ENCODE assay signal across 51 mouse cellular contexts in the genomic region with DNA sequence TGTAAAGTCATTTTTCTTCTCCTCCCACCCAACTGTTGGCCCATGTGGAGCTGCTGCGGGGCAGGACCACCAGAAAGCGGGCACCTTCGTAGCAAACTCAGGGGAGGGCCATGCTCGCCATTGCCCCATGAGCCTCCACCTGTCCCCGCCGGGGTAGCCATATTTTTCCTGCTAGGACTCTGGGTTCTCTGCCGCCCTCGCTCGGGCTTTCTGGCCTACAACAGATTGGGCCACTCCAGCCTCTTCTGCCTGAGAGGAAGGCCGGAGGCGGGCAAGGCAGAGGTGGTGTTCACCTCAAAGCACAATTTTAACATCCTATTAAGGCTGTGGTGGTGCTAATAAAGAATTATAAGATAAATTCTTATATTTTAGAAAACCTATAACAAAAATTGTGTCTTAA. TPM values are rescaled to one million over a fixed set of nuclear protein-coding genes. Genes with fewer than 3 reads are reported as not detected.
"Had no signal": no experiment of that assay in that cellular context is flagged by ENCODE, and none has a peak within 500 bp of the region (broad histone marks: within the 10 kb centered on the region; RNA-seq: fewer than 3 reads in every experiment).

No protein-coding gene starts in this region.

- DNase-seq: heart, postnatal 10 days; heart, postnatal 14 days; heart, postnatal 36 days; heart, postnatal 4 days; kidney, adult 11 months; kidney, adult 18-20 months; kidney, adult 2 months; kidney, adult 8-10 months; kidney, adult 9 months; kidney, postnatal 10 days; kidney, postnatal 14 days; kidney, postnatal 25 days; kidney, postnatal 36 days; kidney, postnatal 4 days; layer of hippocampus, adult 9-11 months; layer of hippocampus, postnatal 36 days had no signal

- H3K9ac ChIP-seq: heart, embryonic 12.5 days; heart, embryonic 13.5 days; heart, embryonic 15.5 days; hindbrain, embryonic 12.5 days; hindbrain, embryonic 13.5 days; hindbrain, embryonic 14.5 days; hindbrain, embryonic 15.5 days; intestine, embryonic 15.5 days; kidney, embryonic 15.5 days had no signal

- H3K27me3 ChIP-seq: heart, embryonic 12.5 days; heart, embryonic 13.5 days; heart, embryonic 15.5 days; hindbrain, embryonic 12.5 days; hindbrain, embryonic 13.5 days; hindbrain, embryonic 15.5 days; intestine, embryonic 15.5 days; kidney, embryonic 15.5 days had no signal

- H3K4me2 ChIP-seq: heart, embryonic 12.5 days; heart, embryonic 13.5 days; heart, embryonic 15.5 days; hindbrain, embryonic 12.5 days; hindbrain, embryonic 13.5 days; hindbrain, embryonic 14.5 days; hindbrain, embryonic 15.5 days; intestine, embryonic 15.5 days; kidney, embryonic 15.5 days had no signal

- H3K27ac ChIP-seq: heart, embryonic 13.5 days; heart, embryonic 15.5 days; hindbrain, embryonic 10.5 days; hindbrain, embryonic 12.5 days; hindbrain, embryonic 13.5 days; hindbrain, embryonic 14.5 days; hindbrain, embryonic 15.5 days; hindbrain, postnatal 0 days; intestine, embryonic 15.5 days; kidney, embryonic 15.5 days; kidney, postnatal 0 days; layer of hippocampus, adult 2 months; left cerebral cortex, adult 2 months had no signal

- H3K9me3 ChIP-seq: heart, embryonic 15.5 days; hindbrain, embryonic 15.5 days; intestine, embryonic 15.5 days had no signal

- H3K4me1 ChIP-seq: heart, embryonic 12.5 days; heart, embryonic 13.5 days; heart, embryonic 15.5 days; hindbrain, embryonic 10.5 days; hindbrain, embryonic 12.5 days; hindbrain, embryonic 13.5 days; hindbrain, embryonic 15.5 days; intestine, embryonic 15.5 days; kidney, embryonic 15.5 days had no signal

- ATAC-seq: hindbrain, embryonic 16.5 days; hindbrain, postnatal 0 days; inflammation-experienced regulatory T-cells, adult 6 months; intestine, embryonic 15.5 days; intestine, embryonic 16.5 days; intestine, postnatal 0 days had no signal

- H3K36me3 ChIP-seq: heart, embryonic 12.5 days; heart, embryonic 13.5 days; heart, embryonic 15.5 days; hindbrain, embryonic 10.5 days; hindbrain, embryonic 12.5 days; hindbrain, embryonic 13.5 days; hindbrain, embryonic 15.5 days; intestine, embryonic 15.5 days; kidney, embryonic 15.5 days had no signal

- H3K4me3 ChIP-seq: heart, embryonic 12.5 days; heart, embryonic 13.5 days; heart, embryonic 15.5 days; hindbrain, embryonic 10.5 days; hindbrain, embryonic 12.5 days; hindbrain, embryonic 13.5 days; hindbrain, embryonic 15.5 days; intestine, embryonic 15.5 days; kidney, embryonic 15.5 days; layer of hippocampus, adult 2 months; left cerebral cortex, adult 2 months had no signal

RNA-seq across cellular contexts. Expression of a gene that starts 26.7 kb away (rescaled TPM):
- total RNA-seq: hematopoietic stem cell, adult 5-6 weeks had no signal
- polyA plus RNA-seq: heart, embryonic 12.5 days; hindbrain, embryonic 10.5 days; inflammation-experienced regulatory T-cells, adult 6 months; intestine, embryonic 14.5 days; kidney, embryonic 14.5 days; kidney, embryonic 15.5 days; kidney, embryonic 16.5 days had no signal

RNA-seq across cellular contexts. Expression of a gene that starts 41.6 kb away (rescaled TPM):
- total RNA-seq: heart, postnatal 10 days; heart, postnatal 14 days; heart, postnatal 25 days; heart, postnatal 36 days; hematopoietic stem cell, adult 5-6 weeks; hindbrain, postnatal 0 days; layer of hippocampus, adult 18-20 months; layer of hippocampus, adult 2 months; layer of hippocampus, adult 8-10 months; layer of hippocampus, postnatal 10 days; layer of hippocampus, postnatal 14 days; layer of hippocampus, postnatal 25 days; layer of hippocampus, postnatal 36 days; left cerebral cortex, adult 18-20 months; left cerebral cortex, adult 2 months; left cerebral cortex, adult 8-10 months had no signal
- polyA plus RNA-seq: heart, embryonic 12.5 days; heart, embryonic 13.5 days; heart, embryonic 14.5 days; heart, embryonic 15.5 days; heart, embryonic 16.5 days; hindbrain, embryonic 10.5 days; hindbrain, embryonic 11.5 days; hindbrain, embryonic 12.5 days; hindbrain, embryonic 13.5 days; hindbrain, embryonic 14.5 days; hindbrain, embryonic 15.5 days; hindbrain, embryonic 16.5 days; hindbrain, postnatal 0 days; inflammation-experienced regulatory T-cells, adult 6 months; intestine, embryonic 14.5 days; intestine, embryonic 15.5 days; intestine, embryonic 16.5 days; intestine, postnatal 0 days; kidney, adult 2 months; kidney, embryonic 14.5 days; kidney, embryonic 15.5 days; kidney, embryonic 16.5 days; kidney, postnatal 0 days; large intestine, adult 2 months had no signal

RNA-seq across cellular contexts. Expression of a gene that starts 41.6 kb away (rescaled TPM):
- total RNA-seq: heart, postnatal 10 days; heart, postnatal 14 days; heart, postnatal 25 days; heart, postnatal 36 days; heart, postnatal 4 days; hematopoietic stem cell, adult 5-6 weeks; hindbrain, postnatal 0 days; layer of hippocampus, postnatal 10 days; left cerebral cortex, adult 2 months had no signal
- polyA plus RNA-seq: heart, embryonic 12.5 days; heart, embryonic 13.5 days; heart, embryonic 14.5 days; heart, embryonic 15.5 days; heart, embryonic 16.5 days; heart, postnatal 0 days; hindbrain, embryonic 10.5 days; hindbrain, embryonic 11.5 days; hindbrain, embryonic 12.5 days; hindbrain, embryonic 13.5 days; hindbrain, embryonic 14.5 days; hindbrain, embryonic 15.5 days; hindbrain, embryonic 16.5 days; hindbrain, postnatal 0 days; inflammation-experienced regulatory T-cells, adult 6 months; intestine, embryonic 14.5 days; intestine, embryonic 15.5 days; intestine, embryonic 16.5 days; intestine, postnatal 0 days; kidney, adult 2 months; kidney, embryonic 14.5 days; kidney, embryonic 15.5 days; kidney, embryonic 16.5 days; kidney, postnatal 0 days had no signal
